Mouse (Mus musculus): Measurements from ENCODE around the gene Scarf2. TPM values are rescaled to one million over a fixed set of nuclear protein-coding genes. Genes with fewer than 3 reads are reported as not detected.
A peak's percentile ranks its signal among the peaks of the same experiment; 100 is the strongest.

Gene Scarf2
- polyA plus RNA-seq, 1 experiment = 41.0 TPM

DNA sequence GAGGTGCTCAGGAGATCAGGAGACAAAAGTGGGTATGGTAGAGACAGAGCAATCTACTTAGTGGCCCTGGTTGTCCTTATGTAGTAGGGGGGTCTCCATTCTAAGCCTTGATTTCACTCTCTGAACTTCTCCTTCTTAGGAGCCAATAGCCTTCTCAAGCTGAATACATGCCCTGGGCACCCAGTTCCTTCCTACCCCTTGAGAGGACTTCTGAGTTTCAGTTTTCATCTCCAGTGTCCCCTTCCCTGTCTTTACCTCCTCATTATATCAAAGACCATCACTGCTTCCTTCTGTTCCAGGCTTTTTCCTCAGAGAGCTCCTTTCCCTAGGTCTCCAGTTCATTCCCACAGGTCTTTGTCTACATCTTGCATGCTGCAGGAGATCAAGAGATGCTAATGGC, 563 bp upstream of the Scarf2 start:
- no peak overlapping the region for H3K27ac ChIP-seq (ENCODE audit: control insufficient read depth, insufficient read depth, low read length)
- peaks cover 35% of the 10 kb centered on the region for H3K27me3 ChIP-seq (ENCODE audit: control insufficient read depth, insufficient read depth, low read length)

GRCm38 (mm10) chr16:17797812-17798311, 780 bp downstream of the Scarf2 start:
- no peak for TF ChIP-seq CTCF (IDR thresholded peaks at IDR 0.05; ENCODE audit: borderline replicate concordance, control insufficient read depth, extremely low read depth, insufficient read depth, low read length, poor library complexity)
- no peak for TF ChIP-seq POLR2A (IDR thresholded peaks at IDR 0.05; ENCODE audit: control insufficient read depth, extremely low read depth, insufficient read depth, low read length, poor library complexity)
- no peak for DNase-seq
- Histone ChIP-seq H3K4me3 (ENCODE audit: control insufficient read depth, insufficient read depth, low read length) (peak overlapping the region; percentile 15; the same call in 1 of the 2 replicates), H3K4me1 (replicated peaks; ENCODE audit: control insufficient read depth, insufficient read depth, low read length) (peaks cover 10% of the 10 kb centered on the region), H3K27me3 (ENCODE audit: control insufficient read depth, insufficient read depth, low read length) (peaks cover 45% of the 10 kb centered on the region), H3K36me3 (ENCODE audit: control insufficient read depth, insufficient read depth, low read length) (no peaks in the 10 kb centered on the region), H3K27ac (ENCODE audit: control insufficient read depth, insufficient read depth, low read length) (no peak overlapping the region)
- WGBS = 16% methylated on average over 29 of the region's 29 CpGs

More for the DNA sequence above, 563 bp upstream of the Scarf2 start:
- no peak for TF ChIP-seq CTCF (IDR thresholded peaks at IDR 0.05; ENCODE audit: borderline replicate concordance, control insufficient read depth, extremely low read depth, insufficient read depth, low read length, poor library complexity)
- TF ChIP-seq POLR2A (IDR thresholded peaks at IDR 0.05; ENCODE audit: control insufficient read depth, extremely low read depth, insufficient read depth, low read length, poor library complexity) = no peak
- peaks cover 7% of the 10 kb centered on the region for H3K4me1 ChIP-seq (replicated peaks; ENCODE audit: control insufficient read depth, insufficient read depth, low read length)
- no peak overlapping the region for H3K4me3 ChIP-seq (ENCODE audit: control insufficient read depth, insufficient read depth, low read length)
- DNase-seq = no peak
- peaks cover 10% of the 10 kb centered on the region for H3K36me3 ChIP-seq (ENCODE audit: control insufficient read depth, insufficient read depth, low read length)

DNA sequence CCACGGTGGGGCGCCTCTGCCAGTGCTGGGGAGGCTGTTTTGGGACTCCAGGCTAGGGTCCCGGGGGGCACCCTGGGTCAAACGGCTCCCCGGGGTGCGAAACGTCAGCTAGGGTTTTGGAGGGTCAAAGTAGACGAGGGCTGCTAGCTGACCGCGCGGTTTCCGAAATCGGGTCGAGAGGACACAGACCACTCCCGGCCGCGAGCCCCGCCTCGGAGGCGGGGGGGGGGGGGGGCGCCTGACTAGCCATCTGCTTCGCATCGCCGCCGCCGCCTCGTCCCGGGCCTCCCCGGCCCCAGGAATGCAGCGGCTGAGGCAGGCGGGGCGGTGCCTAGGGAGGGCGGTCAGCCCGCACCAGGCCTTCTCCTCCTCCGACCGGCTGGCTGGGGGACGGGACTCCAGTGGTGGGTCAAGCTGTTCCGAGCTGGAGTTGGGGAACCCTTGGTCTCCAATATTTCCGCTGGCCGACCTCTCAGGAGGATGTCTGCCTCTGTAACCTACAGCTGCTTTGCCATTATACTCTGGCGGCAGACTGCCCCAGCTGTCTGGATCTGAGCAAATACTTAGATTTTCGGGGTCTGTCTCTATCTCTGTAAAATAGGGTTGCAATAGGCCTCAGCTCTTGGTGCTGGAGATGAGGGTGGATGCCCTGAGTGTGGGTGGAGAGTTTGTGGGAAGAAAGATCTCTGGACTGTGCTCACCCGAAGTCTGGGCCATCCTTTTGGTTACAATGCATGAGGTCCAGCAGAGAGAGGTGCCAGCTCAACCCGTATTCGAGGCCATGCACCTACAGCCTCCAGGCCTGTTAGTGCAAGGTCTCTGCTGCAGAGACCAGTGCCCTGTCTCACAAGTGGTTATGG, 1.5 kb downstream of the Scarf2 start:
- Histone ChIP-seq H3K27me3 (ENCODE audit: control insufficient read depth, insufficient read depth, low read length) (peaks cover 51% of the 10 kb centered on the region), H3K27ac (ENCODE audit: control insufficient read depth, insufficient read depth, low read length) (no peak overlapping the region), H3K4me3 (ENCODE audit: control insufficient read depth, insufficient read depth, low read length) (no peak overlapping the region), H3K36me3 (ENCODE audit: control insufficient read depth, insufficient read depth, low read length) (no peaks in the 10 kb centered on the region), H3K4me1 (replicated peaks; ENCODE audit: control insufficient read depth, insufficient read depth, low read length) (peaks cover 14% of the 10 kb centered on the region)
- 17% methylated on average over 37 of the region's 45 CpGs for WGBS
- no peak for DNase-seq
- no peak for TF ChIP-seq POLR2A (IDR thresholded peaks at IDR 0.05; ENCODE audit: control insufficient read depth, extremely low read depth, insufficient read depth, low read length, poor library complexity)
- TF ChIP-seq CTCF (IDR thresholded peaks at IDR 0.05; ENCODE audit: borderline replicate concordance, control insufficient read depth, extremely low read depth, insufficient read depth, low read length, poor library complexity) = no peak

- no peak for DNase-seq
- H3K36me3 ChIP-seq (ENCODE audit: control insufficient read depth, insufficient read depth, low read length) = no peaks in the 10 kb centered on the region
- H3K27ac ChIP-seq (ENCODE audit: control insufficient read depth, insufficient read depth, low read length) = no peak overlapping the region
- TF ChIP-seq POLR2A (IDR thresholded peaks at IDR 0.05; ENCODE audit: control insufficient read depth, extremely low read depth, insufficient read depth, low read length, poor library complexity) (no peak), CTCF (IDR thresholded peaks at IDR 0.05; ENCODE audit: borderline replicate concordance, control insufficient read depth, extremely low read depth, insufficient read depth, low read length, poor library complexity) (no peak)
- peaks cover 21% of the 10 kb centered on the region for H3K4me1 ChIP-seq (replicated peaks; ENCODE audit: control insufficient read depth, insufficient read depth, low read length)
- H3K4me3 ChIP-seq (ENCODE audit: control insufficient read depth, insufficient read depth, low read length) = no peak overlapping the region
- peaks cover 58% of the 10 kb centered on the region for H3K27me3 ChIP-seq (ENCODE audit: control insufficient read depth, insufficient read depth, low read length)
These were observed 2.5 kb downstream of the Scarf2 start for GRCm38 (mm10) chr16:17799584-17799983.

DNA sequence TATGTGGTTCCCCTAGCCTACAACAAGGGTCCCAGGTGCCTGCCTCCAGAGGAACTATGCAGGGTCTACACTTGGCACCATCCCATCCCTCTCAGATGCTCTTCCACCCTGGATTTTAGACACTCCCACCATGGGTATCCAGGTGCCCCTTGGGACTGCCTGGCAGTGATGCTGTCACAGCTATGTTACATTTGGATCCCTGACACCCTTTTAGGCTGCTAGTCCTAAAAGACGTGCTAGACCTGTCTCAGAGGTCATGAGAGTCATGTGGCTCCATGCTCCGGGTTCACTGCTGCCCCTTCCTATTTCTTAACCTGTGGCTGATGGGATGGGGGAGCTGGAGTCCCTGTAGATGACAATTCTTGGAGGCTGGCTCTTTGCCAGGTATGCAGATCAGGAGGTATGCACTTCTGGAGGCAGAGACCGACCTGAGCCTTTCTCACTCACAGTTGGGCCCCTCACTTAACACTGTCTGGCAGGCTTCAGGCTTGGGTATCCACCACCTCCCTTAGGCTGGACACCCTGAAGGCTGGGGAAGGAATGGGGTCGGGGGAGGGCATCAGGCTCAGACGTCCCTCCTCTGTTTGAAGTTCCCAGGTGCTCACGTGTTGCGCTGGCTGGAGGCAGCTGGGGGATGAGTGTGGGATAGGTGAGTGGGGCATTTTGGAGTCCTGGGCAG, 4.8 kb downstream of the Scarf2 start:
- H3K4me1 ChIP-seq (replicated peaks; ENCODE audit: control insufficient read depth, insufficient read depth, low read length) = peaks cover 30% of the 10 kb centered on the region
- no peak overlapping the region for H3K27ac ChIP-seq (ENCODE audit: control insufficient read depth, insufficient read depth, low read length)
- H3K27me3 ChIP-seq (ENCODE audit: control insufficient read depth, insufficient read depth, low read length) = peaks cover 65% of the 10 kb centered on the region
- TF ChIP-seq POLR2A (IDR thresholded peaks at IDR 0.05; ENCODE audit: control insufficient read depth, extremely low read depth, insufficient read depth, low read length, poor library complexity) = no peak
- TF ChIP-seq CTCF (IDR thresholded peaks at IDR 0.05; ENCODE audit: borderline replicate concordance, control insufficient read depth, extremely low read depth, insufficient read depth, low read length, poor library complexity) = no peak
- 22% methylated on average over 7 of the region's 7 CpGs for WGBS
- no peak for DNase-seq
- H3K4me3 ChIP-seq (ENCODE audit: control insufficient read depth, insufficient read depth, low read length) = no peak overlapping the region
- H3K36me3 ChIP-seq (ENCODE audit: control insufficient read depth, insufficient read depth, low read length) = no peaks in the 10 kb centered on the region

GRCm38 (mm10) chr16:17802456-17802838, 5.4 kb downstream of the Scarf2 start:
- Histone ChIP-seq H3K27me3 (ENCODE audit: control insufficient read depth, insufficient read depth, low read length) (peaks cover 60% of the 10 kb centered on the region), H3K27ac (ENCODE audit: control insufficient read depth, insufficient read depth, low read length) (no peak overlapping the region), H3K4me1 (replicated peaks; ENCODE audit: control insufficient read depth, insufficient read depth, low read length) (peaks cover 26% of the 10 kb centered on the region), H3K36me3 (ENCODE audit: control insufficient read depth, insufficient read depth, low read length) (no peaks in the 10 kb centered on the region), H3K4me3 (ENCODE audit: control insufficient read depth, insufficient read depth, low read length) (no peak overlapping the region)
- TF ChIP-seq CTCF (IDR thresholded peaks at IDR 0.05; ENCODE audit: borderline replicate concordance, control insufficient read depth, extremely low read depth, insufficient read depth, low read length, poor library complexity) = no peak
- TF ChIP-seq POLR2A (IDR thresholded peaks at IDR 0.05; ENCODE audit: control insufficient read depth, extremely low read depth, insufficient read depth, low read length, poor library complexity) = no peak
- WGBS = 17% methylated on average over 18 of the region's 18 CpGs
- DNase-seq = no peak

Measured in thymus, adult 2 months (tissue).